Mouse (Mus musculus) limb, embryonic 14.5 days (tissue): ENCODE data around the gene Ndufa6. TPM values are rescaled to one million over a fixed set of nuclear protein-coding genes. Genes with fewer than 3 reads are reported as not detected.

Experiments
- ATAC-seq: fragments of 200-750 bp; cut with Nextera tagmentation; 2 replicates; pipeline ENCODE4 v1.8.0; 2017; ENCODE audit warnings: low read depth, moderate number of reproducible peaks, moderate TSS enrichment; ENCODE audit not compliant: low FRiP score
- DNase-seq: peaks from one replicate; pipeline ENCODE4 v3.0.0-alpha.2; 2015; ENCODE audit warnings: low spot score
- H3K27ac ChIP-seq: fragments of 300-500 bp; sonication (generic); replicated peaks from 2 replicates; pipeline ENCODE4 v1.5.1; 2014; ENCODE audit warnings: low read depth, mild to moderate bottlenecking, low read length, moderate library complexity, mixed read lengths
- H3K27me3 ChIP-seq: fragments of 300-500 bp; sonication (generic); 2 replicates; pipeline ENCODE4 v1.6.1; 2014; ENCODE audit warnings: low read length, mixed read lengths; ENCODE audit not compliant: control insufficient read depth, insufficient read depth
- H3K36me3 ChIP-seq: fragments of 300-500 bp; sonication (generic); 2 replicates; pipeline ENCODE4 v1.6.1; 2014; ENCODE audit warnings: mild to moderate bottlenecking, low read length, moderate library complexity, mixed read lengths; ENCODE audit not compliant: control insufficient read depth, insufficient read depth
- H3K4me1 ChIP-seq: fragments of 300-500 bp; sonication (generic); 2 replicates; pipeline ENCODE4 v1.6.1; 2014; ENCODE audit warnings: antibody characterized with exemption, low read length, mixed read lengths; ENCODE audit not compliant: control insufficient read depth, insufficient read depth
- H3K4me2 ChIP-seq: fragments of 300-500 bp; sonication (generic); replicated peaks from 2 replicates; pipeline ENCODE4 v1.6.1; 2014; ENCODE audit warnings: low read depth, mild to moderate bottlenecking, low read length, moderate library complexity; ENCODE audit not compliant: severe bottlenecking
- H3K4me3 ChIP-seq: fragments of 300-500 bp; sonication (generic); replicated peaks from 2 replicates; pipeline ENCODE4 v1.5.1; 2014; ENCODE audit warnings: low read length
- H3K9ac ChIP-seq: fragments of 300-500 bp; sonication (generic); 2 replicates; pipeline ENCODE4 v1.6.1; 2014; ENCODE audit warnings: mild to moderate bottlenecking, low read depth, low read length, moderate library complexity; ENCODE audit not compliant: severe bottlenecking
- H3K9me3 ChIP-seq: fragments of 300-500 bp; sonication (generic); 2 replicates; pipeline ENCODE4 v1.6.1; 2016; ENCODE audit warnings: low read length; ENCODE audit not compliant: control insufficient read depth
- POLR2A ChIP-seq: fragments of 200-500 bp; IDR thresholded peaks from 2 replicates; pipeline ENCODE4 v1.8.0; 2012; ENCODE audit warnings: inconsistent platforms, mild to moderate bottlenecking, moderate library complexity, borderline replicate concordance; ENCODE audit not compliant: insufficient read depth, insufficient read length; ENCODE audit errors: extremely low read depth
- WGBS: fragments of 180-500 bp; shearing (Covaris S2); extraction: QIAGEN DNeasy Blood & Tissue Kit; methylation state at CpG from one replicate; pipeline ENCODE4 v1.1.7; 2014; 5-methylcytosine and 5-hydroxymethylcytosine counted together
- polyA plus RNA-seq, 2 experiments: library from polyadenylated mRNA; depleted of rRNA in 1 of 2; stranded (reverse) in 1 of 2; unstranded in 1 of 2; fragments of >200 nt; fragmentation: Nextera tagmentation in 1 of 2; extraction: Ambion mirVana in 1 of 2; gene quantifications; 2 replicates each; pipeline versions ENCODE4 v1.2.1 to v1.2.3; 2012 to 2014

Ndufa6 gene
- polyA plus RNA-seq, 2 experiments = 318 to 348 TPM

- WGBS = 78% methylated on average over 5 of the region's 5 CpGs
- peaks cover 2% of the 10 kb centered on the region; the same call in 1 of the 2 replicates for H3K36me3 ChIP-seq
- DNase-seq (no peak), ATAC-seq (no peak)
- no peak overlapping the region for H3K27ac ChIP-seq
- peaks cover 27% of the 10 kb centered on the region for H3K4me1 ChIP-seq
- no peak overlapping the region for H3K4me2 ChIP-seq
- H3K4me3 ChIP-seq = no peak overlapping the region
- no peak for TF ChIP-seq POLR2A
- H3K9ac ChIP-seq = no peak overlapping the region
- no peaks in the 10 kb centered on the region for H3K27me3 ChIP-seq
- no peaks in the 10 kb centered on the region for H3K9me3 ChIP-seq
Measured at GRCm38 (mm10) chr15:82342543-82342935, 11.6 kb downstream of the Ndufa6 start.

DNA sequence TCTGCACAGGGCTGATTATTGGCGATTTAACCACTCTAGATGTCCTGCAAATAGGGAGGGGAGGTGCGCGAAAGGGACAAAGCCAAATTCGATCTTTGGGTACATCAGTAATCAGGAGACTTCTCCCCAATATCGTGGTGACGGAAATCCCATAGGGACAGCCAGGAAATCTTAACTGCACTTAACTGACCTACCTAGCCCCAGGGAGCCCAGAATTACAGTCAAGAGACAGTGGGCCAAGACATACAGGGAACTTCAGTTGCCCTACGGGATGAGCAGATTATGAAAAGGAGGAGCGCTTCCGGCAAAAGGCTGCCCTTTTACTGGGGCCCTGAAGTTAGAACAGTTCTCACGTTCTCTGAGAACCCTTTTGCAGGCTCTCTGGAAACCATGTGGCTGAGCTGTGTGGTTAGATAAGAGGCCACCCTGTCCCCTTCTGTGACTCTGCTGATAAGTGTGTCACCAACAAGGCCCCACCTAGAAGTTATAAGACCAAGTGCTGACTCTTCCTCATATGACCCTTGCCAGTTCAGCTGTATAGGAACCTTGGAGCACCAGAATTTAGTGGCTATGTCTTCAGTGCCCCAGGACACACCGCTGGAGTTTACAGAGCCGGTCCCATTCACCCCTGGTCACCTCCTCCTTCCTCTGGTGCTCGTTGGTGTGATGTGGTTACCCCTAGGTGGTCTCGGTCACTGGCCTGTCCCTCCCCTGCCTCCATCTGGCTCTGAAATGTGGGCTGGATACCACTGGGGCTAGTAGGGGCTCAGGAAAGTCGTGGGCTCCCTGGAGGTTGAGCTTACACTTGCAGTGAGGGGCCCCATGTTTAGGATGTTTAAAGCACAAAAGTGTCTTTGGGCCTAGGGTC, 12.2 kb downstream of the Ndufa6 start:
- WGBS = 58% methylated on average over 15 of the region's 15 CpGs
- peaks cover 24% of the 10 kb centered on the region for H3K4me1 ChIP-seq

DNA sequence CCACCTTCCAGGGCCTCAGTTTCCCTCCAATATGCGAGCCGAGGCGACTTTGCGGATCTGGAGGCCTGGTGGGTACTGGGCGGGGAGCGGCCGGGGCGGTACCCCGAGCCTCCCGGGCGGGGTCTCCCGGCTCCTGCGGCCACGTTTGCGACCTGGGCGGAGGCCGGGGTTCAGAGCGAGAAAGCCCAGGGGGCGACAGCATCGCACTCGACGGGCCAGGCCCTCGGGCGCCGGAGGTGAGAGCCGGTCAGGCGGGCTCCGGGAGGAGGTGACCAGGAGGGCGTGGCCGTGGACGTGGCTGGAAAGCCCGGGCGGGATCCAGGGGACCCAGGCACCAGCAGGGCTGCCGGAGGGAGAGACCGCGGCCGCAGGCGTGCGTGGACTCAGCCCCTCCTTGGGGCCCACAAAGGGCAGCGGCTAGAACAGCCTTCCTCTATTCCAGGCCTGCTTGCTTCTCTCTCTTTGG, 13.1 kb downstream of the Ndufa6 start:
- ATAC-seq (peak; percentile 5; the same call in 1 of the 2 replicates), DNase-seq (peak; percentile 55)
- no peaks in the 10 kb centered on the region for H3K27me3 ChIP-seq
- H3K27ac ChIP-seq = peak overlapping the region; percentile 79
- 0 out of 2 replicates have a peak, but pooled peaks have one; percentile 63 for TF ChIP-seq POLR2A
- WGBS = 2% methylated on average over 36 of the region's 40 CpGs
- H3K4me1 ChIP-seq = peaks cover 19% of the 10 kb centered on the region
- peaks cover 9% of the 10 kb centered on the region for H3K36me3 ChIP-seq
- H3K4me3 ChIP-seq = peak overlapping the region; percentile 54
- no peaks in the 10 kb centered on the region for H3K9me3 ChIP-seq
- peak overlapping the region; percentile 75 for H3K4me2 ChIP-seq
- H3K9ac ChIP-seq = peak overlapping the region; percentile 85

More for the DNA sequence above, 12.2 kb downstream of the Ndufa6 start:
- DNase-seq (no peak), ATAC-seq (no peak)
- Histone ChIP-seq H3K9ac (peak overlapping the region; percentile 85), H3K4me3 (peak overlapping the region; percentile 54), H3K9me3 (no peaks in the 10 kb centered on the region), H3K27ac (peak overlapping the region; percentile 79), H3K36me3 (peaks cover 2% of the 10 kb centered on the region; the same call in 1 of the 2 replicates), H3K27me3 (no peaks in the 10 kb centered on the region), H3K4me2 (peak overlapping the region; percentile 75)
- TF ChIP-seq POLR2A = no peak

DNA sequence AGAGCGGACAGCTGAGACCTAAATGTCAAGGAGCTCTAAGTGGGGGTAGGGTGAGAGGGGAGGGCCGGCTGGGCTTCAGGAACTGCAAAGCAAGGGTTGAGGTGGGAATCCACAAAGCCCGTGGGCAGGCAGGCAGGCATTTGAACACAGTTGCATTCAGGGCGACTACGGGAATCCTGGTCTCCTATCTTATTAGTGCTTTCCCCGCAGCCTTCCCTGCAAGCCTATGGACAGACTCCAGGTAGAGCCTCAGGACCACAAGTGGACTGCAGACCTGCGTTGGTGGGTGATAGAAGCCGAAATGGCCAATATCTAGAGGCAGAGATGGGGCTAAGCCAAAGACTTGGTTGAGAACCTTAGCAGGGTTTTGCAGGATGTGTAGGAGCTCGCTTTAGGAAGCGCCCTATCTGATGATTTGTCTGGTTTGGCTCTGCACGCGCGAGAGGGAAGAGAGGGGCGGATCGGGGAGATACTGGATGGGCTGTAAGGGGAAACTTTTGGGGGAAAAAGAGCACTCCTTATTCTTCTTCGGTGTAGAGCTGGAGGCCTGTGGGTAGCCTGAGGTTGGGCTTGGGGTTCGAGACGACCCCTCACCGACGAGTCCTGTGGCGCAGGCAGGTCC, 13.6 kb downstream of the Ndufa6 start:
- 41% methylated on average over 21 of the region's 21 CpGs for WGBS
- peak overlapping the region; percentile 75 for H3K4me2 ChIP-seq
- DNase-seq (no peak), ATAC-seq (no peak)
- H3K27ac ChIP-seq = peak overlapping the region; percentile 79
- H3K27me3 ChIP-seq = no peaks in the 10 kb centered on the region
- H3K9me3 ChIP-seq = no peaks in the 10 kb centered on the region
- peak overlapping the region; percentile 85 for H3K9ac ChIP-seq
- peaks cover 14% of the 10 kb centered on the region for H3K36me3 ChIP-seq
- peak overlapping the region; percentile 54 for H3K4me3 ChIP-seq
- no peak for TF ChIP-seq POLR2A
- H3K4me1 ChIP-seq = peaks cover 19% of the 10 kb centered on the region

DNA sequence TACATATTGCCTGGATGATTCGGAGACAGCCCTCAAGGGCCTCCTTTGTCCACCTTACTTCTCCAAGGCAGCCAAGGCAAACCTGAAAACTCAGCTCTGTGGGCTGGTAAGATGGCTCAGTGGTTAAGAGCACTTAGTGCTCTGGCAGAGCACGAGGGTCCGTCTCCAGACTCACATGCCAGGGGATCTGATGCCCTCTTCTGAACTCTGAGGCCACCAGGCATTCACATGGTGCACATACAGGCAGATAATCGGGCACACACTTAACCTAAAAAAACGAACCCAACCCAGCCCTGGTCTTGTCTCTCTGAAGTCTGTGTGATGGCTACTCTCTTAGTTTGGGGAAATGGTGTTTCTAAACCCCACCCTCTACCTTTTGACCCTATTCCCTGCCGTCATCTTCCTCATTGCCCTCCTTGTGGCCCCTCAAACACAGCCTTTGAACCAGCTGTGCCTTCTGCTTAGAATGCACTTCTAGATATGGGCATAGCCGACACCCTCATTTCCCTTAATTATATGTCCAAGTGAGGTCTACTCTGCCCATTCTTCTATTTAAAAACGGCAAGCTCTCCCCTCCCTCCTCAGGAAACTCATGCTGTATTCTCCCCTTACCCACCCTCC, 14.4 kb downstream of the Ndufa6 start:
- H3K27ac ChIP-seq = no peak overlapping the region
- peaks cover 22% of the 10 kb centered on the region for H3K36me3 ChIP-seq
- no peak for ATAC-seq

More for the DNA sequence above, 14.4 kb downstream of the Ndufa6 start:
- no peak overlapping the region for H3K4me3 ChIP-seq
- H3K9ac ChIP-seq = no peak overlapping the region
- no peak for DNase-seq
- no peaks in the 10 kb centered on the region for H3K27me3 ChIP-seq
- no peaks in the 10 kb centered on the region for H3K9me3 ChIP-seq
- peaks cover 19% of the 10 kb centered on the region for H3K4me1 ChIP-seq
- 0 out of 2 replicates have a peak overlapping the region, but pooled peaks have one; percentile 71 for H3K4me2 ChIP-seq
- TF ChIP-seq POLR2A = no peak
- WGBS = 70% methylated on average over 8 of the region's 8 CpGs
